Mouse (Mus musculus) limb, embryonic 12.5 days (tissue): ENCODE data around the gene Aspscr1. TPM values are rescaled to one million over a fixed set of nuclear protein-coding genes. Genes with fewer than 3 reads are reported as not detected.

Source experiments
- ATAC-seq: fragments of 200-750 bp; cut with Nextera tagmentation; 2 replicates; pipeline ENCODE4 v1.8.0; 2017; ENCODE audit warnings: low read depth, moderate TSS enrichment; ENCODE audit not compliant: insufficient number of reproducible peaks, insufficient read depth, low FRiP score, low TSS enrichment
- H3K27ac ChIP-seq: fragments of 300-500 bp; sonication (generic); 2 replicates; pipeline ENCODE4 v1.5.1; 2016; ENCODE audit warnings: mild to moderate bottlenecking, moderate library complexity
- H3K27me3 ChIP-seq: fragments of 300-500 bp; sonication (generic); 2 replicates; pipeline ENCODE4 v1.6.1; 2016; ENCODE audit warnings: mild to moderate bottlenecking, moderate library complexity
- H3K36me3 ChIP-seq: fragments of 300-500 bp; sonication (generic); 2 replicates; pipeline ENCODE4 v1.6.1; 2016; ENCODE audit warnings: mild to moderate bottlenecking, moderate library complexity
- H3K4me1 ChIP-seq: fragments of 300-500 bp; sonication (generic); replicated peaks from 2 replicates; pipeline ENCODE4 v1.6.1; 2016
- H3K4me2 ChIP-seq: fragments of 300-500 bp; sonication (generic); 2 replicates; pipeline ENCODE4 v1.6.1; 2016; ENCODE audit warnings: mild to moderate bottlenecking, moderate library complexity
- H3K4me3 ChIP-seq: fragments of 300-500 bp; sonication (generic); replicated peaks from 2 replicates; pipeline ENCODE4 v1.5.1; 2016; ENCODE audit warnings: mild to moderate bottlenecking
- H3K9ac ChIP-seq: fragments of 300-500 bp; sonication (generic); replicated peaks from 2 replicates; pipeline ENCODE4 v1.6.1; 2016; ENCODE audit warnings: mild to moderate bottlenecking, moderate library complexity
- H3K9me3 ChIP-seq: fragments of 300-500 bp; sonication (generic); 2 replicates; pipeline ENCODE4 v1.6.1; 2016; ENCODE audit warnings: mild to moderate bottlenecking, moderate library complexity
- WGBS: fragments of 180-500 bp; shearing (Covaris S2); methylation state at CpG from one replicate; pipeline ENCODE4 v1.1.7; 2016; 5-methylcytosine and 5-hydroxymethylcytosine counted together
- polyA plus RNA-seq: library from polyadenylated mRNA; unstranded; fragments of >200 nt; fragmentation: Nextera tagmentation; extraction: Ambion mirVana; gene quantifications from 2 replicates; pipeline ENCODE4 v1.2.1, GENCODE M21; 2016

Aspscr1 gene
- polyA plus RNA-seq, 1 experiment from 2014 or later, result 149 TPM

GRCm38 (mm10) chr11:120719242-120719641 is 46.5 kb downstream of the Aspscr1 start:
- peaks cover 58% of the 10 kb centered on the region for H3K36me3 ChIP-seq
- ATAC-seq, result no peak
- 88% methylated on average over 9 of the region's 9 CpGs for WGBS
- H3K27ac ChIP-seq, result no peak overlapping the region
- H3K4me1 ChIP-seq, result peaks cover 24% of the 10 kb centered on the region
- no peak overlapping the region for H3K4me3 ChIP-seq
- H3K27me3 ChIP-seq, result peaks cover 29% of the 10 kb centered on the region
- H3K9me3 ChIP-seq, result no peaks in the 10 kb centered on the region
- H3K9ac ChIP-seq, result no peak overlapping the region
- H3K4me2 ChIP-seq, result no peak overlapping the region

GRCm38 (mm10) chr11:120719841-120720376 is 47.1 kb downstream of the Aspscr1 start:
- H3K27ac ChIP-seq, result no peak overlapping the region
- no peaks in the 10 kb centered on the region for H3K9me3 ChIP-seq
- peaks cover 29% of the 10 kb centered on the region for H3K27me3 ChIP-seq
- peaks cover 18% of the 10 kb centered on the region for H3K4me1 ChIP-seq
- H3K36me3 ChIP-seq, result peaks cover 58% of the 10 kb centered on the region
- no peak for ATAC-seq
- 89% methylated on average over 13 of the region's 13 CpGs for WGBS
- no peak overlapping the region for H3K4me2 ChIP-seq
- no peak overlapping the region for H3K9ac ChIP-seq
- H3K4me3 ChIP-seq, result 0 out of 2 replicates have a peak overlapping the region, but pooled peaks have one; percentile 75

- Histone ChIP-seq H3K36me3 (peaks cover 56% of the 10 kb centered on the region), H3K27ac (peak overlapping the region; percentile 37; the same call in 1 of the 2 replicates), H3K4me3 (peak overlapping the region; percentile 75), H3K9ac (peak overlapping the region; percentile 86), H3K27me3 (peaks cover 29% of the 10 kb centered on the region), H3K9me3 (no peaks in the 10 kb centered on the region), H3K4me1 (peaks cover 15% of the 10 kb centered on the region), H3K4me2 (peak overlapping the region; percentile 99)
- ATAC-seq, result no peak
- WGBS, result 11% methylated on average over 17 of the region's 17 CpGs
These were observed 47.7 kb downstream of the Aspscr1 start for GRCm38 (mm10) chr11:120720450-120720849.

- peak within 1 kb of the TSS; percentile 75 for H3K4me3 ChIP-seq
- ATAC-seq, result peak; percentile 76
- peaks cover 18% of the 10 kb centered on the region for H3K4me1 ChIP-seq
- no peaks in the 10 kb centered on the region for H3K9me3 ChIP-seq
- WGBS, result under 1% methylated on average over 83 of the region's 90 CpGs
- peaks cover 50% of the 10 kb centered on the region for H3K36me3 ChIP-seq
- peak within 1 kb of the TSS; percentile 37; the same call in 1 of the 2 replicates for H3K27ac ChIP-seq
- peak within 1 kb of the TSS; percentile 86 for H3K9ac ChIP-seq
- peak within 1 kb of the TSS; percentile 99 for H3K4me2 ChIP-seq
- peaks cover 29% of the 10 kb centered on the region for H3K27me3 ChIP-seq
These were observed 48.6 kb downstream of the Aspscr1 start, which contains the start of gene Rac3 for GRCm38 (mm10) chr11:120721124-120722066. Rac3 (plus strand) TSS chr11:120721470.

GRCm38 (mm10) chr11:120722067-120722630 is 49.4 kb downstream of the Aspscr1 start:
- Histone ChIP-seq H3K4me3 (peak overlapping the region; percentile 75), H3K36me3 (peaks cover 42% of the 10 kb centered on the region), H3K27me3 (peaks cover 29% of the 10 kb centered on the region), H3K9me3 (no peaks in the 10 kb centered on the region), H3K4me2 (peak overlapping the region; percentile 99), H3K4me1 (peaks cover 24% of the 10 kb centered on the region), H3K27ac (no peak overlapping the region), H3K9ac (peak overlapping the region; percentile 86)
- 19% methylated on average over 21 of the region's 21 CpGs for WGBS
- no peak for ATAC-seq

GRCm38 (mm10) chr11:120722761-120723382 is 50.1 kb downstream of the Aspscr1 start:
- H3K27me3 ChIP-seq, result peaks cover 29% of the 10 kb centered on the region
- no peak overlapping the region for H3K9ac ChIP-seq
- H3K9me3 ChIP-seq, result no peaks in the 10 kb centered on the region
- H3K36me3 ChIP-seq, result peaks cover 35% of the 10 kb centered on the region
- ATAC-seq, result no peak
- 88% methylated on average over 11 of the region's 11 CpGs for WGBS
- no peak overlapping the region for H3K27ac ChIP-seq
- H3K4me2 ChIP-seq, result no peak overlapping the region; the same call in 1 of the 2 replicates
- no peak overlapping the region; the same call in 1 of the 2 replicates for H3K4me3 ChIP-seq
- H3K4me1 ChIP-seq, result peaks cover 24% of the 10 kb centered on the region

- ATAC-seq, result no peak
- H3K4me2 ChIP-seq, result no peak overlapping the region
- H3K4me3 ChIP-seq, result no peak overlapping the region
- H3K4me1 ChIP-seq, result peaks cover 24% of the 10 kb centered on the region
- H3K27ac ChIP-seq, result no peak overlapping the region
- peaks cover 29% of the 10 kb centered on the region for H3K27me3 ChIP-seq
- peaks cover 28% of the 10 kb centered on the region for H3K36me3 ChIP-seq
- H3K9ac ChIP-seq, result no peak overlapping the region
- WGBS, result 88% methylated on average over 6 of the region's 7 CpGs
- no peaks in the 10 kb centered on the region for H3K9me3 ChIP-seq
These were observed 50.7 kb downstream of the Aspscr1 start for GRCm38 (mm10) chr11:120723509-120723908.

- Histone ChIP-seq H3K4me3 (peak overlapping the region; percentile 58), H3K27ac (no peak overlapping the region), H3K9ac (peak overlapping the region; percentile 66), H3K27me3 (peaks cover 24% of the 10 kb centered on the region), H3K9me3 (no peaks in the 10 kb centered on the region), H3K36me3 (peaks cover 12% of the 10 kb centered on the region), H3K4me2 (peak overlapping the region; percentile 91), H3K4me1 (peaks cover 26% of the 10 kb centered on the region)
- ATAC-seq, result peak; percentile 29; the same call in 1 of the 2 replicates
- 20% methylated on average over 35 of the region's 36 CpGs for WGBS
These were observed 53.7 kb downstream of the Aspscr1 start for GRCm38 (mm10) chr11:120726243-120727168.

- Histone ChIP-seq H3K4me1 (peaks cover 21% of the 10 kb centered on the region), H3K9me3 (no peaks in the 10 kb centered on the region), H3K27me3 (peaks cover 20% of the 10 kb centered on the region), H3K27ac (no peak within 1 kb of the TSS), H3K9ac (peak within 1 kb of the TSS; percentile 66), H3K36me3 (peaks cover 12% of the 10 kb centered on the region), H3K4me3 (peak within 1 kb of the TSS; percentile 58), H3K4me2 (peak within 1 kb of the TSS; percentile 91)
- peak; percentile 78 for ATAC-seq
- under 1% methylated on average over 14 of the region's 14 CpGs for WGBS
These were observed 54.4 kb downstream of the Aspscr1 start, which contains the start of gene Dcxr for GRCm38 (mm10) chr11:120727169-120727527. Dcxr (minus strand) TSS chr11:120727281.

GRCm38 (mm10) chr11:120727564-120727963 is 54.8 kb downstream of the Aspscr1 start:
- H3K36me3 ChIP-seq, result peaks cover 12% of the 10 kb centered on the region
- no peak overlapping the region for H3K27ac ChIP-seq
- 58% methylated on average over 12 of the region's 12 CpGs for WGBS
- ATAC-seq, result no peak
- H3K9ac ChIP-seq, result no peak overlapping the region
- H3K9me3 ChIP-seq, result no peaks in the 10 kb centered on the region
- peak overlapping the region; percentile 91; the same call in 1 of the 2 replicates for H3K4me2 ChIP-seq
- H3K4me3 ChIP-seq, result peak overlapping the region; percentile 58
- peaks cover 15% of the 10 kb centered on the region for H3K27me3 ChIP-seq
- peaks cover 17% of the 10 kb centered on the region for H3K4me1 ChIP-seq
